Mouse (Mus musculus): ENCODE data around the gene Prkag1.

GRCm38 (mm10) chr15:98853161-98853937 lies 22.0 kb upstream of the Prkag1 start:
- TF ChIP-seq CTCF (IDR thresholded peaks at IDR 0.05; ENCODE audit: low read depth) (no peak), EP300 (optimal IDR thresholded peaks at IDR 0.05) (no peak)

Measured in stomach, postnatal 0 days (tissue).